Mouse (Mus musculus) kidney, adult 11 months (tissue): ENCODE data around the gene Ptgir.

Experiments
- DNase-seq: peaks from one replicate; pipeline ENCODE4 v3.0.0; 2022

The Ptgir gene

GRCm38 (mm10) chr7:16892352-16892730, 13.9 kb upstream of the Ptgir start:
- no peak for DNase-seq

DNA sequence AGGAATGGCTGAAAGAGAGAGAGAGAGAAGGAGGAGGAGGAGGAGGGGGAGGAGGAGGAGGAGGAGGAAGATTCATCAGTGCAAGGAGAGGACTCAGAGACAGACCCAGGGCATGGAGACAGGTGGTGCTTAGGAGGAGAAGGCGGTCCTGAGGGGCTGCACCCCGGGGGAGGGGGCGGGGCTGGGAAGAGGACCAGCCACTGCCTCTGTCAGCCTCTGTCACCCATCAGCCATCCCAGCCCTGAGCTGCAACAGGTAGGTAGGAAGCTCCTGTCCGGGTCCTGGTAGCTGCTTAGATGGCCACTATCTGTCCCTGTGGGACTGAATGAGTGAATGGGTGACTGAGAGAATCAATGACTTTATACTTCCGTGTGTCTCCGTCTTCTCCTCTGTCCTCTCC, 12.7 kb upstream of the Ptgir start:
- DNase-seq, result no peak

- DNase-seq, result no peak
Observed at GRCm38 (mm10) chr7:16894279-16894678, 12.0 kb upstream of the Ptgir start.

- peak; percentile 59 for DNase-seq
Observed at GRCm38 (mm10) chr7:16895000-16895399, 11.3 kb upstream of the Ptgir start.

DNA sequence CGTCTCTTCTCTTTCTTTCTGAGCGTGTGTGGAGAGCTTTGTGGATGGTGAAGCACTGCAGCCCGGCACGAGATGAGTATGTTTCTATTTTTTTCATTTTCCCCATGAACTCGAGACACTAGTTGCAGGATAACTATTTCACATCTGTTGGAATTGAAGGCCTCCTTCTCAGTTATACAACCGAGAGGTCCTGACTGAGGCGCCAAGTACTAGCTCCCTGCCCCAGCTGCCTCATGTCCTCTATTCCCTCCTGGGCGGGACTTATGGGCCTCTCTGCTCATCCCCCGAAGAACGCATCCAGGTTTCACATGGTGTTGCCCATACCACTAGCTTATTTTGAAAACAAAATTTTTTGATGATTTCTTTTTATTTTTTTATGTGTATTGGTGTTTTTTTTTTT, 10.8 kb upstream of the Ptgir start:
- DNase-seq, result no peak

- no peak for DNase-seq
Observed at GRCm38 (mm10) chr7:16900526-16900925, 5.8 kb upstream of the Ptgir start.

GRCm38 (mm10) chr7:16903439-16903955, 2.8 kb upstream of the Ptgir start:
- no peak for DNase-seq

- no peak for DNase-seq
Observed at GRCm38 (mm10) chr7:16904120-16904675, 2.1 kb upstream of the Ptgir start.

DNA sequence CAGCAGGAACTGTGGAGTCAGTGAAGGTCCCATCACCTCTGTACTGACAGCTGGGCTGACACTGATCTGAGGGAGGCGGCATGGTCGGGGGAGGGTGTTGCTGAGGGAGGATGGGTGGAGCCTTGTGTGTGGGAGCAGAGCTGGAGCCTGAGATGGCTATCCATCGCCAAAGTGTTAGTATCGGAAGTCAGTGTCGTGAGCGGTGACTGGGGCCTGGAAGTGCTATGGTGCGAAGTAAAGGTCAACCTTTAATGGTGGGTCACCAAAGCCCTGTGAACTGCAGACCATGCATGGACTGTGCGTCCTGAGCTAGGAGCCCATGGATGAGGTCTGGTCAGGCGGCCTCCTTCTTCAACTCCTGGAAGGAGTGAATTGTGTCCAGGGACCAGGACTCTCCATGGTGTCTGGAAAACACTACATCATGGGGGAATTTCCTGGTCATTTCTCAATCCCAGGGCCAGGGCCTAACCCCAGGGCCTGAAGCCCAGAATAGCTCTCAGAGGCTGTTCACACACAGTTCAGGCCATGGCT, 734 bp upstream of the Ptgir start:
- no peak for DNase-seq

GRCm38 (mm10) chr7:16906889-16907559, 734 bp downstream of the Ptgir start:
- DNase-seq, result no peak

GRCm38 (mm10) chr7:16907842-16908241, 1.6 kb downstream of the Ptgir start:
- DNase-seq, result no peak

DNA sequence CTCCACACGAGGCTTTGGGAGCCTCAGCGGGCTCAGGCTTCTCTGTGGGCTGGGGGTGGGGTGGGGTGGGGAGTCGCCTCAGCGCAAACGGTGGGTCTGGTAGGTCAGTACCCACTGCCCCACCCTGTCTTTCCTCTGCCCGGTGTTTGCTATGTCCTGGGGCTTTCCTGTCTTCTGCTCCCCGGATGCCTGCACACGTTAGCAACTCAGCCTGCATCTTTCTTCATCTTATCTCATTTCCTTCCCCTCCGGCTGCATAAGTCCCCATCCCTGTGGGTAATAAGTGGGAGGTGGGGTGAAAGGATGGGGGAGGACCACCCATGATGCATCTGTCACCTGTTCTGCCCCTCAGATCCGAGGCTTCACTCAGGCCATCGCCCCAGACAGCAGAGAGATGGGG, 2.1 kb downstream of the Ptgir start:
- DNase-seq, result no peak

GRCm38 (mm10) chr7:16908859-16909258, 2.6 kb downstream of the Ptgir start:
- no peak for DNase-seq

GRCm38 (mm10) chr7:16909909-16910308, 3.6 kb downstream of the Ptgir start:
- no peak for DNase-seq

GRCm38 (mm10) chr7:16911904-16912303, 5.6 kb downstream of the Ptgir start:
- no peak for DNase-seq

- DNase-seq, result no peak
Observed at GRCm38 (mm10) chr7:16912360-16912759, 6.1 kb downstream of the Ptgir start.

GRCm38 (mm10) chr7:16913806-16914452, 7.6 kb downstream of the Ptgir start:
- peak; percentile 65 for DNase-seq

DNA sequence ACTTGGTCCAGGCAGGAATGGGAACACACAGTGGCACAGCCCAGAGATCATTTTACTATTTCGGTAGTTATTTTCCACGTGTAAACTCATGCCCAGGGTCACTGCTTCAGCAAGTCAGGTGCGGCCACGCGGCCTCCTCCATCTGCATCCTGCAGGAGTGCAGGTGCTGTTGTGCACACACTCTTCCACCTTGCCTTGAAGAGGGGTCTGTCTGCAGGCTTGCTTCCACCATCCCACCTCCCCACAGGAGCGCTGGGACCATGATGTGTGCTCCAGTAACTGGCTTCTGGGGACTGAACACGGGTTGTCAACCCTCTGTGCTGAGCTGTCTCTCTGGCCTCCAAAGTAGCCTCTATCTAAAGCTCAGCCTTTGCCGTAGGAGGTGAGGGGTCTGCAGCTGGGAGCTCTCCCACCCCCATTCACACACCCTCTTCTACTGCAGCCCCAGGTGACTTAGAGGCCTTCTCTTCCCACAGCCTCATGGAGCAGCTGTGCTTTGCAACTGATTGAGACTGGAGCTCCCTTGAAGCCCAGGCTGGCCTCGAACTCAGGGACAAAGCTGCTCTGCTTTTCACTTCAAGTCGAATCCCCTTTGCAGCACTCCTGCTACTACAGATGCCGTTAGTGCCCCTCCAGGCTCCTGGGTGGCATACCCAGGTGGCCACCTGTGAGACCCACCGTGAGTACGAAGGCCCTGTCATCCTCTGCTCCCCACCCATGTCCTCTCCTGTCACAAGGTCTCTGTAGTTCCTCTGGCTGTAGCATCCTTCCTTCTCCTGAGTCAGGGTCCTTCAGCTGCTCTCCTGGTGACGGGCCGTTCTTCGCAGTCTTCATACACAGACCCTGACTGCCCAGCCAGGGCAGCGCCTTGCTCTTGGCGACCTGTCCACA, 8.4 kb downstream of the Ptgir start:
- DNase-seq, result no peak

GRCm38 (mm10) chr7:16915461-16916340, 9.4 kb downstream of the Ptgir start:
- DNase-seq, result no peak

DNA sequence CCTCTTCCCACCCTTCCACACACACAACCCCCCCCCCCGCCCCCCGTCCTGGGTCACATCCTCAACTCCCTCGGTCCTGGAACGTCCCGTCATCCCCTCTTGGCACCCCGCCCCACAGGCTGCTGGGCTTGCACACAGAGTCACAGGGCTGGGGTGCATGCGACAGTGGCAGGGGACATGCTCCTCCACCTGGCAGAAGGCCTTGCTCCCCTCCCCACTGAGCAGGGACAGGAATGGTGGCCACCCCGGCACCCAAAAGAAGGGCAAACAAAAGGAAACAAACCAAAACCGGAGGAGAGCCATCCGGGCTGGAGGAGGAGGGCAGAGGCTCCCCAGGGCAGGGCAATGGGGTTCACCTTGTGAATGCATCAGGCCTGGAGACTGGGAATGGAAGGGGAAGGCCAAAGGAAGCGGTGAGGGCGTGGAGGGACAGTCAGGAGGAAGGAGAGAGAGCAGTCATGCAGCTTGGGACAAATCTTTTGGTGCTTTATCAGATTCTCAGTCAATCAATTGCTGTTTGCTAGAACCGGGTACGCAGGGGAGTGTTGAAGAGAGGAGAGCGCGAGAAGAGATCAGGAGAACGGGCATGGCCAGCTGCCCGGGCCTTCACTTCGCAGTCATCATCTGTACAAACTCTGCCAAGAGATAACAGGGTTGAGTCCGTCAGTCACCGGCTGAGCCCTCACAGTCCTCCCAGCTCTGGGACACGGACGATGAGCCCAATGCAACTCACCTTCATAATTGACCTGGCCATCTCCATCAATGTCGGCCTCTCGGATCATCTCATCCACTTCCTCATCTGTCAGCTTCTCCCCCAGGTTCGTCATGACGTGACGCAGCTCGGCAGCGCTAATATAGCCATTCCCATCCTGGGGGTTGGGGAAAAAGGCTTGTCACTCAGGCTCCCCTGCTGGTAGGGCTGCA, 10.3 kb downstream of the Ptgir start:
- DNase-seq, result no peak

DNA sequence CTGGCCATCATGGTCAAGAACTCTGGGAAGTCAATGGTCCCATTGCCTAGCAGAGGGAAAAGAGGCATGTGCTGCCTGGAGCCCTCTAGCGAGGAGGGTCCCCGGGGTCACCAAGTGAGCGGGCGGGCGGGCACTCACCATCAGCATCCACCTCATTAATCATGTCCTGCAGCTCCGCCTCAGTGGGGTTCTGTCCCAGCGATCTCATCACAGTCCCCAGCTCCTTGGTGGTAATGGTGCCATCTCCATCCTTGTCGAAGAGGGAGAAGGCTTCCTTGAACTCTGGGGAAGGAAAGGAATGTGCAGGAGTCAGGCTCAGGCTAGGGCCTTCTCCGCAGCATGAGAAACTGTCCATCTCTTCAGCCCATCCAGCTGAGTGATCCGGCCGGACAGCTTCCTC, 11.2 kb downstream of the Ptgir start:
- no peak for DNase-seq
